Mouse (Mus musculus) forebrain, postnatal 0 days (tissue): ENCODE measurements around the gene Chpf2. TPM values are rescaled to one million over a fixed set of nuclear protein-coding genes. Genes with fewer than 3 reads are reported as not detected.

Experiments
- ATAC-seq: fragments of 200-750 bp; cut with Nextera tagmentation; 2 replicates; pipeline ENCODE4 v1.8.0; 2017; ENCODE audit warnings: mild to moderate bottlenecking, moderate library complexity
- DNase-seq: peaks from one replicate; pipeline ENCODE4 v3.0.0-alpha.2; 2015
- H3K27ac ChIP-seq: fragments of 300-500 bp; sonication (generic); 2 replicates; pipeline ENCODE4 v1.5.1; 2014; ENCODE audit warnings: low read depth, mild to moderate bottlenecking, antibody characterized with exemption, low read length, moderate library complexity, mixed read lengths
- H3K27me3 ChIP-seq: fragments of 300-500 bp; sonication (generic); 2 replicates; pipeline ENCODE4 v1.6.1; 2014; ENCODE audit warnings: mild to moderate bottlenecking, low read length, mixed read lengths; ENCODE audit not compliant: insufficient read depth
- H3K36me3 ChIP-seq: fragments of 300-500 bp; sonication (generic); 2 replicates; pipeline ENCODE4 v1.6.1; 2014; ENCODE audit warnings: mild to moderate bottlenecking, moderate library complexity; ENCODE audit not compliant: insufficient read depth
- H3K4me1 ChIP-seq: fragments of 300-500 bp; sonication (generic); 2 replicates; pipeline ENCODE4 v1.6.1; 2014; ENCODE audit warnings: antibody characterized with exemption; ENCODE audit not compliant: insufficient read depth
- H3K4me2 ChIP-seq: fragments of 300-500 bp; sonication (generic); 2 replicates; pipeline ENCODE4 v1.6.1; 2014; ENCODE audit warnings: low read depth, mild to moderate bottlenecking, moderate library complexity
- H3K4me3 ChIP-seq: fragments of 300-500 bp; sonication (generic); 2 replicates; pipeline ENCODE4 v1.5.1; 2014; ENCODE audit warnings: low read depth, low read length, mixed read lengths
- H3K9ac ChIP-seq: fragments of 300-500 bp; sonication (generic); 2 replicates; pipeline ENCODE4 v1.6.1; 2014; ENCODE audit warnings: mild to moderate bottlenecking
- H3K9me3 ChIP-seq: fragments of 300-500 bp; sonication (generic); 2 replicates; pipeline ENCODE4 v1.6.1; 2016; ENCODE audit warnings: low read length
- CTCF ChIP-seq: sonication (generic); IDR thresholded peaks from 2 replicates; pipeline ENCODE4 v1.5.1; 2016; ENCODE audit warnings: antibody characterized with exemption, control low read depth, low read depth
- WGBS: fragments of 180-500 bp; shearing (Covaris S2); extraction: QIAGEN DNeasy Blood & Tissue Kit; methylation state at CpG from one replicate; pipeline ENCODE4 v1.1.7; 2014; 5-methylcytosine and 5-hydroxymethylcytosine counted together
- polyA plus RNA-seq: library from polyadenylated mRNA; unstranded; fragments of >200 nt; fragmentation: Nextera tagmentation; extraction: Ambion mirVana; gene quantifications from 2 replicates; pipeline ENCODE4 v1.2.1, GENCODE M21; 2015
- total RNA-seq: library from RNA; depleted of rRNA; stranded (reverse); fragments of >200 nt; gene quantifications from 2 replicates; pipeline ENCODE4 v1.2.3, GENCODE M21; 2014

Chpf2 gene
- total and polyA plus RNA-seq, 2 experiments from 2014 or later = 21.3 to 33.5 TPM

- no peak for DNase-seq
Observed at GRCm38 (mm10) chr5:24601071-24601835, 14.7 kb downstream of the Chpf2 start.

GRCm38 (mm10) chr5:24601911-24602750 is 15.6 kb downstream of the Chpf2 start:
- peak; percentile 45 for ATAC-seq
- peaks cover 47% of the 10 kb centered on the region for H3K4me1 ChIP-seq
- WGBS = under 1% methylated on average over 73 of the region's 73 CpGs
- H3K4me2 ChIP-seq = peak overlapping the region; percentile 98
- H3K9me3 ChIP-seq = no peaks in the 10 kb centered on the region
- DNase-seq = peak; percentile 82
- H3K4me3 ChIP-seq = peak overlapping the region; percentile 49
- H3K27me3 ChIP-seq = no peaks in the 10 kb centered on the region
- no peaks in the 10 kb centered on the region for H3K36me3 ChIP-seq
- TF ChIP-seq CTCF = no peak
- H3K9ac ChIP-seq = peak overlapping the region; percentile 68
- H3K27ac ChIP-seq = peak overlapping the region; percentile 95

More at GRCm38 (mm10) chr5:24601071-24601835, 14.7 kb downstream of the Chpf2 start:
- no peak for ATAC-seq
- Histone ChIP-seq H3K4me3 (peak overlapping the region; percentile 49), H3K27ac (peak overlapping the region; percentile 95), H3K4me1 (peaks cover 46% of the 10 kb centered on the region), H3K9me3 (no peaks in the 10 kb centered on the region), H3K36me3 (no peaks in the 10 kb centered on the region), H3K9ac (peak overlapping the region; percentile 68), H3K4me2 (peak overlapping the region; percentile 98), H3K27me3 (no peaks in the 10 kb centered on the region)
- WGBS = 1% methylated on average over 23 of the region's 33 CpGs
- no peak for TF ChIP-seq CTCF

GRCm38 (mm10) chr5:24602751-24603343 is 16.3 kb downstream of the Chpf2 start:
- TF ChIP-seq CTCF = no peak
- peak overlapping the region; percentile 68 for H3K9ac ChIP-seq
- H3K4me2 ChIP-seq = peak overlapping the region; percentile 98
- H3K27ac ChIP-seq = peak overlapping the region; percentile 95
- H3K27me3 ChIP-seq = no peaks in the 10 kb centered on the region
- 6% methylated on average over 16 of the region's 16 CpGs for WGBS
- peak overlapping the region; percentile 49 for H3K4me3 ChIP-seq
- DNase-seq = peak; percentile 66
- H3K36me3 ChIP-seq = no peaks in the 10 kb centered on the region
- no peaks in the 10 kb centered on the region for H3K9me3 ChIP-seq
- ATAC-seq = no peak
- H3K4me1 ChIP-seq = peaks cover 44% of the 10 kb centered on the region

GRCm38 (mm10) chr5:24603431-24604010 is 17.0 kb downstream of the Chpf2 start:
- WGBS = 64% methylated on average over 8 of the region's 8 CpGs
- no peak for TF ChIP-seq CTCF
- ATAC-seq = no peak

GRCm38 (mm10) chr5:24604080-24604655 is 17.6 kb downstream of the Chpf2 start:
- Histone ChIP-seq H3K4me2 (peak overlapping the region; percentile 59), H3K36me3 (no peaks in the 10 kb centered on the region; the same call in 1 of the 2 replicates), H3K4me3 (peak overlapping the region; percentile 51), H3K9ac (peak overlapping the region; percentile 63), H3K27me3 (no peaks in the 10 kb centered on the region), H3K27ac (peak overlapping the region; percentile 91), H3K9me3 (no peaks in the 10 kb centered on the region), H3K4me1 (peaks cover 38% of the 10 kb centered on the region)
- ATAC-seq (peak; percentile 3), DNase-seq (no peak)
- TF ChIP-seq CTCF = no peak
- WGBS = 14% methylated on average over 12 of the region's 12 CpGs

More at GRCm38 (mm10) chr5:24603431-24604010, 17.0 kb downstream of the Chpf2 start:
- H3K9ac ChIP-seq = peak overlapping the region; percentile 68
- no peaks in the 10 kb centered on the region for H3K36me3 ChIP-seq
- H3K27me3 ChIP-seq = no peaks in the 10 kb centered on the region
- peak overlapping the region; percentile 49; the same call in 1 of the 2 replicates for H3K4me3 ChIP-seq
- peaks cover 41% of the 10 kb centered on the region for H3K4me1 ChIP-seq
- peak overlapping the region; percentile 95 for H3K27ac ChIP-seq
- no peaks in the 10 kb centered on the region for H3K9me3 ChIP-seq
- DNase-seq = no peak
- peak overlapping the region; percentile 98 for H3K4me2 ChIP-seq

- Histone ChIP-seq H3K27ac (peak overlapping the region; percentile 91), H3K9ac (peak overlapping the region; percentile 63), H3K36me3 (peaks cover 4% of the 10 kb centered on the region; the same call in 1 of the 2 replicates), H3K9me3 (no peaks in the 10 kb centered on the region), H3K4me1 (peaks cover 35% of the 10 kb centered on the region), H3K27me3 (no peaks in the 10 kb centered on the region), H3K4me3 (peak overlapping the region; percentile 51), H3K4me2 (peak overlapping the region; percentile 59)
- TF ChIP-seq CTCF = no peak; the same call in 1 of the 2 replicates
- under 1% methylated on average over 45 of the region's 46 CpGs for WGBS
- ATAC-seq (peak; percentile 79), DNase-seq (peak; percentile 86)
Observed at GRCm38 (mm10) chr5:24604656-24605100, 18.1 kb downstream of the Chpf2 start.
